ENCODE assay signal across 9 mouse cellular contexts in the genomic region with DNA sequence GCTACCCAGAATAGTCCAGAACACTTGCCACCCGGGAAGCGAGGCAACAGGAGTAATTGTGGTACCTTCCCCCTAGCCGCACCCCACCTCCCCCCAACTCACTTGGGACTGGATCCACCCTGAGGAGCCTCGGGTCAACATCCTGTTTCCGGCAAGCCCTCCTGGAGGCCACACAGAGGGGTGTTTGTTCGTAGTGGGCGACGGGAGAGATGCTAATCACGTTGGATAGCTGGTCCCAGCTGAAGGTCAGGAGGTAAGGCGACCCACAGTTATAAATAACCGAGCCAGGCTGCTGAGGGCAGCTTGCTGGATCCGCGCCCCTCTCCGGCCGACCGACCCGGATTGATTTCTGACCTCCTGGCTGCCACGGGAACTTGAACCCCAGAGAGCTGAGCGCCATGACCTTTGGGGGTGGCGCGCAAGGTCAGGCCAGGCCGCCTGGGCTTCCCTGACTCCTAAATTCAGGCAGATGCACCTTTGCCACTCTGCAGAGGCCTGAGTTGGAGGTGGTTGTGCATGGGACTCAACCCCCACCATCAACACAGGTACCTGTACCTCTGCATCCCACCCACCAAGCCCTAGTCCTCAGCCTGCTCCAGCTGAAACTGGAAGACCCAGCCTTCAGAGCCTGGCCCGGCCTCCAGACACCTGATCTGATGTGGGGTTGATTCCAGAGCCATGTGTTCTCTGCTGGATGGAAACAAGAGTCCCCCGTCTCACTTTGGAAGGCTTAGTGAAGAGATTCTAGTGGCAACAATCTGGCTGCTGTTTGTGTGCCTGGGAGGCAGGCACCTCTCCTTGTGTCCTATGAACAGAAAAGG.
DNase-seq lines count a peak whose midpoint lies in the region; ATAC-seq and TF ChIP-seq lines count a peak whose summit lies in the region.
"Had no signal": no experiment of that assay in that cellular context is flagged by ENCODE, and none has a peak within 500 bp of the region (broad histone marks: within the 10 kb centered on the region; RNA-seq: fewer than 3 reads in every experiment).

No protein-coding gene starts in this region.

- no peaks in the 10 kb centered on the region for H3K36me3 ChIP-seq in kidney, adult 2 months (ENCODE audit: control insufficient read depth, insufficient read depth, low read length)
- H3K36me3 ChIP-seq in stomach, postnatal 0 days (ENCODE audit: control insufficient read depth, insufficient read depth, low read length): no peaks in the 10 kb centered on the region

- no peak for TF ChIP-seq CTCF in kidney, adult 2 months (conservative IDR thresholded peaks at IDR 0.05; ENCODE audit: insufficient read depth, insufficient read length, low read depth, low read length)
- TF ChIP-seq CTCF in stomach, postnatal 0 days (IDR thresholded peaks at IDR 0.05; ENCODE audit: low read depth): no peak

- H3K9ac ChIP-seq in stomach, postnatal 0 days (ENCODE audit: low read length): no peak overlapping the region; the same call in 1 of the 2 replicates
- H3K9ac ChIP-seq: liver, embryonic 14.5 days had no signal

- no peaks in the 10 kb centered on the region for H3K27me3 ChIP-seq in kidney, adult 2 months (replicated peaks; ENCODE audit: control insufficient read depth, insufficient read depth, low read length)
- no peaks in the 10 kb centered on the region for H3K27me3 ChIP-seq in stomach, postnatal 0 days (ENCODE audit: control insufficient read depth, insufficient read depth, low read length)

- no peak for TF ChIP-seq POLR2A in kidney, adult 2 months (IDR thresholded peaks at IDR 0.05; ENCODE audit: low read depth, low read length)

- no peaks in the 10 kb centered on the region for H3K9me3 ChIP-seq in stomach, postnatal 0 days (ENCODE audit: control insufficient read depth, low read length)

- DNase-seq in adrenal gland, postnatal 10 days: peak; percentile 53
- no peak for DNase-seq in adrenal gland, adult 8-10 months
- peak; percentile 4 for DNase-seq in urinary bladder, postnatal 14 days (ENCODE audit: low spot score)
- DNase-seq in urinary bladder, postnatal 36 days (ENCODE audit: low spot score in 2 of 2): no peak
- peak; percentile 86 for DNase-seq in kidney, adult 2 months
- DNase-seq in stomach, postnatal 0 days (ENCODE audit: low spot score): no peak
- DNase-seq in layer of hippocampus, postnatal 36 days: no peak

- no peak for TF ChIP-seq EP300 in stomach, postnatal 0 days (optimal IDR thresholded peaks at IDR 0.05)

- 26% methylated on average over 24 of the region's 24 CpGs for WGBS in kidney, adult 2 months
- 49% methylated on average over 24 of the region's 24 CpGs for WGBS in stomach, postnatal 0 days

- peaks cover 48% of the 10 kb centered on the region for H3K4me1 ChIP-seq in kidney, adult 2 months (ENCODE audit: control insufficient read depth, insufficient read depth, low read length)
- H3K4me1 ChIP-seq in stomach, postnatal 0 days (replicated peaks; ENCODE audit: control insufficient read depth, insufficient read depth): peaks cover 16% of the 10 kb centered on the region

- no peak overlapping the region for H3K4me3 ChIP-seq in kidney, adult 2 months (ENCODE audit: insufficient read depth, low read depth, low read length)
- H3K4me3 ChIP-seq in stomach, postnatal 0 days (ENCODE audit: low read depth, low read length): no peak overlapping the region

- peak overlapping the region; percentile 88 for H3K27ac ChIP-seq in kidney, adult 2 months (ENCODE audit: insufficient read depth, low read depth, low read length)
- peak overlapping the region; percentile 79 for H3K27ac ChIP-seq in stomach, postnatal 0 days (replicated peaks)
- H3K27ac ChIP-seq: liver, embryonic 14.5 days had no signal

- H3K4me2 ChIP-seq in stomach, postnatal 0 days (replicated peaks; ENCODE audit: low read depth): no peak overlapping the region

- no peak for ATAC-seq in stomach, postnatal 0 days (ENCODE audit: low FRiP score, low TSS enrichment)
- no peak for ATAC-seq in megakaryocyte-erythroid progenitor cell, adult 5-6 weeks (replicated peaks; ENCODE audit: low FRiP score, low TSS enrichment, poor library complexity, severe bottlenecking)

Comparison
In these comparisons a context has a peak if more than half of its experiments do, and no peak if none do; other contexts are left out.
1. DNase-seq: peak in adrenal gland, postnatal 10 days (single experiment), urinary bladder, postnatal 14 days (single experiment) and kidney, adult 2 months (single experiment); none in adrenal gland, adult 8-10 months (single experiment), urinary bladder, postnatal 36 days (0 of 2), stomach, postnatal 0 days (single experiment) and layer of hippocampus, postnatal 36 days (0 of 2).